Mouse (Mus musculus) kidney, postnatal 36 days (tissue): ENCODE measurements at regions not wholly inside any gene's neighbourhood (a gene's known extent, or its start where the extent isn't known, plus 50 kb on each side); places are given as distances from the start of the nearest gene placed in this dataset.

ENCODE experiments used
- DNase-seq, 2 experiments: peaks; one replicate each; pipeline ENCODE4 v3.0.0; 2021 to 2022; ENCODE audit warnings: mixed read lengths in 2 of 2

DNA sequence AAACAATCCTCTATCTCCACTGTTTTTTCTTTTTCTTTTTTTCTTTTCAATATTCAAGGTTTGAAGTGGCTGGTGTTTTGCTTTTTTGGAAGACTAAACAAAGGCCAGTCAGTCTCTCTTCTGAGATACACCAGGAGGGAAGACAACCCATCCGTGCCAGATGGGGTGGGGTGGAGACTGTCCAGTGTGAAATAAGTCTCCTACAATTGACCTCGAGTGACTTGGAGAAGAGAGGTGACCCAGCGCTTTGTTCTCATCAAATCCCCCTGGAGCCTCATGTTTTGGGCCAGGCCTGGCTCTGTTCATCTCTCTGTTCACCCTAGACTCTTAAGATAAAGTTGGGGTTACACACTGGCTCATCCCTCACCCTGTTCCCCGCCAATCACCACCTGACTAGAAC lies 169.2 kb upstream of the Tbca start:
- no peak for DNase-seq

- no peak for DNase-seq
Measured at GRCm38 (mm10) chr13:94630055-94630454, 158.7 kb upstream of the Tbca start.

- no peak for DNase-seq
Measured at GRCm38 (mm10) chr13:94630685-94631084, 158.0 kb upstream of the Tbca start.

DNA sequence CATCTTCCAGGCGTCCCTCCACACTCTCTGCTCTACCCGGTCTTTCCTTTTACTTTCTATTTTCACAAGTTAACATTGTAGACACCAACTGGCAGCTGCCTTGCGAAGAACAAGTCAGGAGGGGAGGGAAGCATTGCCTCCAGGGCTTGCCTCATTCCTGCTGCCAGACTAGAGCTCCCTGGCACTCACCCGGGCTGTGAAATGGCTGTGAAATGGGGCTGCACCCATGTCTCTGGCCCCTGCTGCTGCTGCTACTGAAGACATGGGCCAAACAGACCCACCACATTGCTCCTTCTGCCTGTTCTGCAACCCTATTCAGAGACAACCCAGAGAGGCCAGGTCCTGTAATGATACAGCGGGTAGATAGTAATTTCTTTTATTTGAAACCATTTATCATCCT lies 156.0 kb upstream of the Tbca start:
- DNase-seq, result no peak

DNA sequence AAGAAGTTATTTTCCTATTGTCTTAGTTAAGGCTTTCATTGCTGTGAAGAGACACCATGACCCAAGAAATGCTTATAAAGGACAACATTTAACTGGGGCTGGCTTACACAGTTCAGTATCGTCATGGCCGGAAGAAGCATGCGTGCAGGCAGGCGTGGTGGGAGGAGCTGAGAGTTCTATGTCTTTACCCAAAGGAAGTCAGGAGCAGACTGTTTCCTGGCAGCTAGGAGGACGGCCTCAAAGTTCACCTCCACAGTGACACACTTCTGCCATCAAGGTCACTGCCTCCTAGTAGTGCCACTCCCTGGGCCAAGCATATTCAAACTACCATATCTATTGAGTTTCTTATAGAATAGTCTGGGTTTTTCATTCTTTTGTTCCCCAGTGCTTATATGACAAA lies 148.4 kb upstream of the Tbca start:
- no peak for DNase-seq

- peak; percentile 54 to 58 for DNase-seq
Measured at GRCm38 (mm10) chr13:94645241-94646206, 143.2 kb upstream of the Tbca start.

- DNase-seq, result no peak
Measured at GRCm38 (mm10) chr13:94646326-94646725, 142.4 kb upstream of the Tbca start.

GRCm38 (mm10) chr13:94646781-94647555 lies 141.7 kb upstream of the Tbca start:
- peak in 1 of 2 experiments; percentile 10 for DNase-seq

- DNase-seq, result no peak
Measured at GRCm38 (mm10) chr13:94647566-94647965, 141.1 kb upstream of the Tbca start.

- DNase-seq, result no peak
Measured at GRCm38 (mm10) chr13:94650951-94651350, 137.8 kb upstream of the Tbca start.

- no peak for DNase-seq
Measured at GRCm38 (mm10) chr13:94667604-94668003, 121.1 kb upstream of the Tbca start.

- DNase-seq, result no peak
Measured at GRCm38 (mm10) chr13:94668276-94668675, 120.4 kb upstream of the Tbca start.

DNA sequence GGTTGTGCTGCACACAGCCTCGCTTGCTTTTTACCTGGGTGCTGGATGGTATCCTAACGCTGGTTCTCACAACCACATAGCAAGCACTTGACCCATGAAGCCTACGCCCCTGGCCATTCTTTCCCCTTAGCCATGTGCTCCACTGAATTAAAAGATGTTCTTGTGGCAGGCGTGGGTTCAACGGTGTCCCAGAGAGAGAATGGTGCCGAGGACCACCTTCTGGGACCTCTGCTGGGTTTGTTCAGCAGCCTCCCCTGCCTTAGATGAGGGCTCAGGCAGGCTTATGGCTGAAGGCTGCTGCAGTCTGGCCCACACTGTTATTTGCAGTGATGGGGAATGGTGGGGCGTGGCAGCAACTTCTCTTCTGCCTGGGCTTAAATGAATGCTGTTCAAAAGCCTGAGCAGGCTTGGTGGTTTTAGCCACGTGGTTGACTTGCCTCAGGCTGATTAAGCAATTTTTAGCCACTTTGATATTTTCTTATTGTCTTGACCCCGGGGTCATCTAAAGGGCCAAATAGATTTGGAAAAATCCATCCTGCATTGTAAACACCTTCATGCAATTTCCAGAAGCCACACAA lies 119.5 kb upstream of the Tbca start:
- DNase-seq, result no peak

- no peak for DNase-seq
Measured at GRCm38 (mm10) chr13:94670266-94670665, 118.4 kb upstream of the Tbca start.

DNA sequence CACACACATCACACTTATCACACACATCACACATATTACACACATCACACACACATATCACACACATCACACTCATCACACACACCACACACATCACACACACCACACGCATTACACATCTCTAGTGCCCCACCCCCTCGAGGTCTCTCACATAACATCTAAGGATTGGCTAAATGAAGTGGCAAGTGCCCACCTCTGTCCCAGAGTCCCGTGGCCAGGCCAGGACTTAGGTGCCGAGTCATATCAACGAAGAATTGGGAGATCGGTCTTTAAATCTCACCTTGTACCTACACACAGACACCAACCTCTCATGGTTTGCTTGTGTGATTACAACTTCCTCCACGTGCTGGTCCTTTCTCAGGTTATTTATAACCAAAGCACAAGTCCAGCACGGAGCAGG lies 117.7 kb upstream of the Tbca start:
- no peak for DNase-seq

GRCm38 (mm10) chr13:94680492-94681168 lies 108.1 kb upstream of the Tbca start:
- DNase-seq, result no peak

GRCm38 (mm10) chr13:94681606-94682005 lies 107.1 kb upstream of the Tbca start:
- DNase-seq, result no peak

GRCm38 (mm10) chr13:94685191-94685590 lies 103.5 kb upstream of the Tbca start:
- no peak for DNase-seq

DNA sequence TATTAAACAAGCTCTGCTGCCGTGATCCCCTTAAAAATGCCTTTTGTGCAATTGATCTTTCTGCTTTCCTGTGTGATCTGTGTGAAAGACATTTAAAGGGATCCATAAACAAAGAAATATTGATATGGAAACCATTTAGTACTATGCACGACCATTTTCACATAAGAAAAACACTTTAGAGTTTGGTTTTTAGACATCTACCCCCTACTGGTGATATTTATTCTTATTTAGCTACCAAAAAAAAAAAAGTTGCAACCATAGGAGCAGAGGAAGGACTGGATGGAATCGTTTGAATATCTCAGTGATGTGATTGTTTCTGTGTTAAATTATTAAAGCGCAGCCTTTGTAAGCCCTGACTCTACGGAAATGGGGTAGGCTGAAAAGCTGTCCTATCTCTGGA lies 101.4 kb upstream of the Tbca start:
- no peak for DNase-seq

DNA sequence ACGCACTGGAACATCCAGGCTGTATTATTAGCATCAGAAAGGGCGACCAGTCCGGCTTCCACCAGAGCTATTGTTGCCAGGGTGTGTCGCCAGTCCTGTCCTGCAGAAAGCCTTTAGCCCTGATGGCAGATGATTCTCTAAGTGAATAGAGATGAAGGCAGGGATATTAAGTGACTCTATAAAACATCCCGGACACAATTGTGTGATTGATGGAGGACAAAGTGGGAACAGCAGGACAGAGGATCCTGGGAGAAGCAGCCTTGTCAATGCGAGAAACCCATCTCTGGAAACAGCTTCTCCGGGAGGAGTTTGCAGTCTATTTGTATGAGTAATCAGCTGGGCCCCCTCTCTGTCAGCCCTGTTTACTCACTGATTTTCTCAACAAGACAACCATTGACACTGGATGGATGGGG lies 82.1 kb upstream of the Tbca start:
- DNase-seq, result no peak

- DNase-seq, result peak; percentile 13 to 32
Measured at GRCm38 (mm10) chr13:94707371-94708280, 81.1 kb upstream of the Tbca start.

- DNase-seq, result no peak
Measured at GRCm38 (mm10) chr13:94708786-94709185, 79.9 kb upstream of the Tbca start.
